Mouse (Mus musculus) cerebellum, adult 2 months (tissue): Measurements from ENCODE around the gene Olfr12. TPM values are rescaled to one million over a fixed set of nuclear protein-coding genes. Genes with fewer than 3 reads are reported as not detected.

ENCODE experiments used
- DNase-seq, 2 experiments: peaks; one replicate each; pipeline ENCODE4 v3.0.0; 2021
- H3K27ac ChIP-seq: fragments of 200-500 bp; 2 replicates; pipeline ENCODE4 v1.5.1; 2012; ENCODE audit warnings: low read length, control low read depth, inconsistent platforms; ENCODE audit not compliant: insufficient read depth
- H3K27me3 ChIP-seq: fragments of 200-500 bp; 2 replicates; pipeline ENCODE4 v1.6.1; 2012; ENCODE audit warnings: inconsistent platforms, mild to moderate bottlenecking, low read length, moderate library complexity; ENCODE audit not compliant: control insufficient read depth, insufficient read depth
- H3K4me1 ChIP-seq: fragments of 200-500 bp; 2 replicates; pipeline ENCODE4 v1.6.1; 2011; ENCODE audit warnings: low read length; ENCODE audit not compliant: control insufficient read depth, insufficient read depth
- H3K4me3 ChIP-seq: fragments of 200-500 bp; replicated peaks from 2 replicates; pipeline ENCODE3; 2011; ENCODE audit warnings: mild to moderate bottlenecking, low read depth, low read length, control low read depth; ENCODE audit not compliant: insufficient read depth
- CTCF ChIP-seq: fragments of 200-500 bp; IDR thresholded peaks from 2 replicates; pipeline ENCODE4 v1.5.1; 2011; ENCODE audit warnings: low read depth, mild to moderate bottlenecking, control low read depth, low read length, moderate library complexity, borderline replicate concordance; ENCODE audit not compliant: insufficient read depth
- POLR2A ChIP-seq: fragments of 200-500 bp; IDR thresholded peaks from 2 replicates; pipeline ENCODE4 v1.6.1; 2011; ENCODE audit warnings: low read length, control low read depth, borderline replicate concordance; ENCODE audit not compliant: insufficient read depth
- WGBS: fragments of 180-500 bp; shearing (Covaris S2); methylation state at CpG from one replicate; pipeline ENCODE4 v1.1.7; 2018; 5-methylcytosine and 5-hydroxymethylcytosine counted together
- polyA plus RNA-seq: library from polyadenylated mRNA; depleted of rRNA; stranded (reverse); fragments of >200 nt; gene quantifications from 2 replicates; pipeline ENCODE4 v1.2.3, GENCODE M21; 2012

Gene Olfr12
- polyA plus RNA-seq, 1 experiment, result not detected

DNA sequence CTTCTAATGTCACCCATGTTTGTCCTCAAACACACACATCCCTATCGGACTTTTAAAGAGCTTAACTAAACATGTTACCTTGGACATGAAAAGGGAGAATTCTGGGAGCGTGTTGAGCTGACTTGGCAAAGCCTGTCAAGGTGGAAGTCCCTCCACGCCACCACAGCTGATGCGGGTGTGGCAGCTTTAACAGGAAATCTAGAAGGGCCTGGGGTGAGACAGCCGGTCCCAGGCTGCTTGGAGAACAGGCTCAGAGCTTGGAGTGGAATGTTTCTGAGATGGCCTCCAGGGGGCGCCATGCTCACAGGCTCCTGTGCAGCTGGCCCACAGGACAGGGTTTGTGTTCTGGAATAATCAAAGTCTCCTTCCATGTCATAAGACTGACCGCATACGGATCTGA lies 31.1 kb downstream of the Olfr12 start, which contains the start of gene Otos:
Gene Otos (minus strand): TSS at position 169 of the 400 bp plus-strand sequence.
- Histone ChIP-seq H3K4me1 (peaks cover 15% of the 10 kb centered on the region; the same call in 1 of the 2 replicates), H3K27ac (no peak within 1 kb of the TSS), H3K4me3 (no peak within 1 kb of the TSS), H3K27me3 (no peaks in the 10 kb centered on the region)
- TF ChIP-seq POLR2A (no peak), CTCF (peak; percentile 84)
- DNase-seq, result peak; percentile 73 to 74
- WGBS, result 18% methylated on average over 8 of the region's 8 CpGs

DNA sequence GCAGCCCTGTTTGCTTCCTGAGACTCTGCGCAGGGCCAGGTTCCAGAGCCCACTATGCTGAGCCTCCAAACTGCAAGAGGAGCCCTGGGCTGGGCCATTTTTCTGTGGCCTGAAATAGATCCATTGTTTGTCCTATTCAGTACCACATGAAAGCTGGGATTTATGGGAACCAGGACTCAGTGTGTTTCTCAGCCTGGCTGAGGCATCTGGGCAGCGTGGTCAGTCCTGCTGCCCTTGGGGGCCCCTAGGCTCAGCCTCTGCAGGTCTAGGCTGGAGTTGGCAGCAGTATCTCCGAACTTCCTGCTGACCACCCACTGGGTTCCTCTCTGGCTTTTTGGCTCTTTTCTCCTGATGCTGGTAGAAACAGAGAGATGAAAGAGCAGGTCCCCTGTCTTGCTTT lies 33.9 kb downstream of the Olfr12 start:
- no peaks in the 10 kb centered on the region for H3K27me3 ChIP-seq
- WGBS, result 38% methylated on average over 3 of the region's 3 CpGs
- no peak overlapping the region for H3K4me3 ChIP-seq
- no peak for DNase-seq
- no peak for TF ChIP-seq CTCF
- TF ChIP-seq POLR2A, result no peak
- H3K27ac ChIP-seq, result no peak overlapping the region
- H3K4me1 ChIP-seq, result peaks cover 15% of the 10 kb centered on the region; the same call in 1 of the 2 replicates

GRCm38 (mm10) chr1:92653179-92653578 lies 35.6 kb downstream of the Olfr12 start:
- WGBS, result 96% methylated on average over 3 of the region's 3 CpGs
- Histone ChIP-seq H3K4me1 (peaks cover 12% of the 10 kb centered on the region; the same call in 1 of the 2 replicates), H3K4me3 (no peak overlapping the region), H3K27ac (no peak overlapping the region), H3K27me3 (no peaks in the 10 kb centered on the region)
- no peak for TF ChIP-seq CTCF
- TF ChIP-seq POLR2A, result no peak
- no peak for DNase-seq

DNA sequence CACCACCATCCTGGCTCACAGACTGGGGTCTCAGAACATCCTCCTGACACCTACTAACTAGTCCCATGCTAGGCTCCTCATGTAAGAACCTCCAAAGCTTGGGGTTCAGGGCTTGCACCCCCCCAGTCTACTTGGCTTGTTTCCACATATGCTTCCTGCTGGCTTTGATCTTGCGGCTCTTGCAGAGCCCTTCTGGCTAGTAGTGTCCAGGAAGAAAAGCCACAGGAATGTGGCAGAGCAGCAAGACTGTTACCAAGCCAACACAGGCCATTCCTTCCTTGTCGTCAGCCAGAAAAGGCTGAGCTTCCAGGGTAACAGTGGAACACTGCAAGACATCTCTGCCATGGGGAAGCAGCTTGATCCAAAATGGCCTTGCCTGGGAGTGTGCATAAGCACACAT lies 37.1 kb downstream of the Olfr12 start:
- no peak overlapping the region for H3K4me3 ChIP-seq
- DNase-seq, result no peak
- no peak for TF ChIP-seq POLR2A
- TF ChIP-seq CTCF, result no peak
- H3K4me1 ChIP-seq, result peaks cover 7% of the 10 kb centered on the region; the same call in 1 of the 2 replicates
- H3K27me3 ChIP-seq, result no peaks in the 10 kb centered on the region
- 37% methylated on average over 2 of the region's 2 CpGs for WGBS
- H3K27ac ChIP-seq, result no peak overlapping the region

DNA sequence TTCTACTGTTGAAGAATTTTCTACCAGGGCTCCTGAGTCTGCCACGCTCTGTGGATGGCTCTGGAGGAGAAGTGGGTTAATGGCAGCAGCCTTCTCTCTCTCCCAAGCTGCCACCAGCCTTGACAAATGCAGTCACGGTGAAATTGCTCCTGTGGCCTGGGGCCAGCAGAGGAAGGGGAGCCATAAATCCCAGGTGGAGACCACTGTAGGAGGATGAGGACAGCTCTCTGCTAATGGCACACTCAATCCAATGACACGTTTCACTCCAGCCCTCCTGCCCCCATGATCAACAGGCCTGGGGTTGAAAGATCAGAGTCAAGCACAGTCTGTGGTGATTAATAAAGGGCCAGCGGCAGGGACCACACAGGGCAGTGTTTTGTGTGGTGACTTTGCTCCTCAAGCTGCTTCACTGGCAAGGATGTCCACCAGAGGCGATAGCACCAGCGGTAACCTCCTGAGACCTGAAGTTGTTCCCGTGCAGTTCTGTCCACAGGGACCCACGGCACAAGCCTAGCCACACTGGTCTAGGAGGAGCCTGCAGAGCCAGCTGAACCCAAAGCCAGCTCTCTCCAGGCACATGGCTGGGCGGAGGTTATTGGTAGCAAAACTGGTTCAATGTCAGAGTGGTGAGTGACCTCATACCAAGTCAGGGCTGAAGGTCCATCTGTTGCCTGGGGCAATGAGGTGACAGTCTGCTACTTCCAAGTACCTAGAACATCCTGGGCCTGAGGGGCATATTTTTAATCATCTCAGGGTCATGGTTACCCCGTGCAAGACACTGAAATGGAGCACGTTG lies 39.6 kb downstream of the Olfr12 start:
- H3K4me3 ChIP-seq, result no peak overlapping the region
- WGBS, result 61% methylated on average over 11 of the region's 11 CpGs
- DNase-seq, result no peak
- no peaks in the 10 kb centered on the region; the same call in 1 of the 2 replicates for H3K4me1 ChIP-seq
- TF ChIP-seq POLR2A (no peak), CTCF (no peak)
- no peaks in the 10 kb centered on the region for H3K27me3 ChIP-seq
- no peak overlapping the region for H3K27ac ChIP-seq

DNA sequence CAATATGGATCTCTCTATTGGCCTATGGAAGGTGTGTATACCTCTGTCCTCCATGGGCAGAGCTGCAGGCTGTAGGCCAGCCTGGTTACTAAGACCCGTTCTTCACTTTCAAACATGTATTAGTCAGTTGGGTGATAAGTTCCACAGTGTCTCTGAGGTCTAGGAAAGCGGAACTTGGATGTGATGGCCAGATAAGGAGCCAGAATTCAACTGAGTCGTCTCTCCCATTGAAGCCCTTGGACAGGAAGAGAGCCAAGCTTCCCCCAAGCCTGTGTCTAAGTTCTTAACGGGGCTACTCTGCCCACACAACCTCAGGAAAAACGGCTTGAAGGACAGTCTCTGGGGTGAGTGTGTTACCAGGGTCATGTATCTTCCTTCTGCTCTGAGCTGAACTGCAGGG lies 41.8 kb downstream of the Olfr12 start:
- H3K27ac ChIP-seq, result no peak overlapping the region
- no peak for DNase-seq
- no peaks in the 10 kb centered on the region for H3K27me3 ChIP-seq
- no peak overlapping the region for H3K4me3 ChIP-seq
- H3K4me1 ChIP-seq, result no peaks in the 10 kb centered on the region
- no peak for TF ChIP-seq POLR2A
- TF ChIP-seq CTCF, result no peak
- 61% methylated on average over 5 of the region's 5 CpGs for WGBS

DNA sequence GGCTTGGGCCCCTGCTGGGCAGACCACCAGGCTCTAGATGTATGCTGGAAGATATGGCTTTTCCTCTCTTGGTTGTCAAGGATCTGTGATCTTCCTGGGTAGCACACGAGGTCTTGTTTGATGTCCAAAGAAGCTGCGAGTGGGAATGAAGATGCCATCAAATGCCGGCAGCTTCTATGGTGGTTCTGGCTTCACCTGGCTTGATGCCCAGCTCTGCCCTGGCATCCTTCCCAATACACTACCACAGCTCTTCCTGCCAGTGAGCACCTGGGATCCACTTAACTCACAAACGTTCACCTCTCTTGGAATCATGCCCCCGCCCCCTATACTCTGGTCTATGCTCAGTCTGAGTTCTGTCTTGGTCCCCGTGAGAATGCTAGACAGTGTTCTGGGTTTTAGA lies 49.5 kb downstream of the Olfr12 start:
- WGBS, result 20% methylated on average over 6 of the region's 6 CpGs
- peak; percentile 40 to 45 for DNase-seq
- H3K4me1 ChIP-seq, result no peaks in the 10 kb centered on the region; the same call in 1 of the 2 replicates
- H3K27me3 ChIP-seq, result no peaks in the 10 kb centered on the region
- H3K27ac ChIP-seq, result no peak overlapping the region
- no peak for TF ChIP-seq POLR2A
- TF ChIP-seq CTCF, result no peak
- H3K4me3 ChIP-seq, result no peak overlapping the region

DNA sequence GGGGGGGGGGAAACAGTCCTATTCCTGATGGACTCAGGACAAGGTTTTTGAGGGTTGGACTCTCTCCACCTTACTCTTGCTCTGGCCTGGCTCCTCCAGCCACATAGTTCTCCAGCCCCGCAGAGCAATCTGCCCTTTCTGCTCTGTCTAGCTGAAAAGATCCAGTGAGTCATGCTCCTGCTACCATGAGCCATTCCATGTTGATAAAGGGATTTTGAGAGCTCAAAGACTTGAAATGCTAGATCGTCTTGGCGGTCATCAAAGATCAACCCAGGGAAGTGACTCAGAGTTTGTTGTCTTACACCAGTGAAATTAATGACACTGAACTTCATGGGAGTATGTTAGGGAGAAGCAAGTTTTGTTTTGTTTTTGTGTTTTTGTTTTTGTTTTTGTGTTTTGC lies 51.8 kb downstream of the Olfr12 start:
- Histone ChIP-seq H3K4me3 (no peak overlapping the region), H3K27ac (no peak overlapping the region), H3K27me3 (no peaks in the 10 kb centered on the region), H3K4me1 (no peaks in the 10 kb centered on the region; the same call in 1 of the 2 replicates)
- 92% methylated on average over 3 of the region's 3 CpGs for WGBS
- TF ChIP-seq POLR2A, result no peak
- no peak for TF ChIP-seq CTCF
- no peak for DNase-seq
